Mouse (Mus musculus): ENCODE measurements at regions not wholly inside any gene's neighbourhood (a gene's known extent, or its start where the extent isn't known, plus 50 kb on each side); places are given as distances from the start of the nearest gene placed in this dataset.

GRCm38 (mm10) chr12:26071610-26072009, 343.4 kb downstream of the Rnf144a start:
- peak; percentile 82 for DNase-seq (ENCODE audit: low read depth, low spot score)

- DNase-seq (ENCODE audit: low read depth, low spot score) = no peak
These were observed 346.4 kb downstream of the Rnf144a start for GRCm38 (mm10) chr12:26068685-26069008.

DNA sequence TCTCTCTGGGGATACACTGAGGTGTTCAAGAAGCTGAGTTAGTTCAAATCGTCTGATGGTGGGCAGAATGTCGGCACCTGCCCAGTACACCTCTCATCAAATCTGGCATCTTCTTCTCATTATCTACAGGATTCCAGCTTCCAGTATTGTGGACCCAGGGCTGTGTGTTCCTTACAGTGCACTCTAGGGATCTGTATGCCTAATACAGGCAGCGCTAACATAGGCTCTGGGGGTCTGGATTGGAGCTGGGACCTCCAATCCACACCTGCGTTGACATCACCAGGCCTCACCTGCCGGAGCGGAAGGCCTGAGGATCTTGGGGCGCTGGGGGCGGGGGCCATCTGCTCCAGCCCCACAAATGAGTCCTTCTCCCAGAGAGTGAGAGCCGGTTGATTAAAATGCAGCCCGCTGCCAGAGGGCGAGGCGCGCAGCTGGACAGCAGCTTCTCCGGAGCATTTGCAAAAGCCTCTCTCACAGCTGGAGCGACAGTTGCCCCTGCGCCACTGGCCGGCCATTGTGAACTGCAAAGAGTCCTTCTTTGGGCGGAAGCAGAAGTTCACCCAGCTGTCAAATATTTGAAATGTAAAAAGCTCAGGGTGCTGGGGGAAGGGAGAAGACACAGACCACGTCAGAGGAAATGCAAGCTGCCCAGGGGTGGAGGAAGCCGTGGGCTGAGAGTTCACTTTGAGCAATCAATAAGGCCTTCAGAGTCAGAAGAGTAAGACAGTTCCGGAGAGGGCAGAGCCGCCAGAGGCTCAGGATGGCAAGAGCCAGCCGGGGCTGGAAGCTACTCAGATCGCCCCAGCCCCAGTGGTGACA, 347.0 kb downstream of the Rnf144a start:
- DNase-seq (ENCODE audit: low read depth, low spot score) = peak; percentile 53

GRCm38 (mm10) chr12:26060378-26060777, 354.7 kb downstream of the Rnf144a start:
- DNase-seq (ENCODE audit: low read depth, low spot score) = no peak

DNA sequence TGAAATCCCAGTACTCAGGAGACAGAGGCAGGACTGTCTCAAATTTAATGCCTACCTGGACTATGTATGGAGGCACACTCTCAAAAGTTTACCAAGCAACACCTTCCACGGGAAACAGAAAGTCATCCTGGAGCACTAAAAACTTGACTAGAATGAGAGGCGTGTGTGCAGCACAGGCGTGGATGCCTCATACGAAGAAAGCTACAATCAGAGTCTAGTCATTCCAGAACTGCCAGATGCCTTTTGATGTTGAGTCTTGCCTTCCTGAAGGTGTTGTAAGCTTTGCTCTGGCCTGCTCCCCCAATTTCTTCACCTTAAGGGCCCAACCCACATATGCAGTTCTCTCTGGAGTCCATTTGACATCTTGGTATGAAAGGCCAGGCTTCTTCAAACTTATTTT, 356.0 kb downstream of the Rnf144a start:
- DNase-seq (ENCODE audit: low read depth, low spot score) = no peak

GRCm38 (mm10) chr12:26057491-26058054, 357.5 kb downstream of the Rnf144a start:
- DNase-seq (ENCODE audit: low read depth, low spot score) = no peak

- no peak for DNase-seq (ENCODE audit: low read depth, low spot score)
These were observed 368.1 kb downstream of the Rnf144a start for GRCm38 (mm10) chr12:26046991-26047390.

DNA sequence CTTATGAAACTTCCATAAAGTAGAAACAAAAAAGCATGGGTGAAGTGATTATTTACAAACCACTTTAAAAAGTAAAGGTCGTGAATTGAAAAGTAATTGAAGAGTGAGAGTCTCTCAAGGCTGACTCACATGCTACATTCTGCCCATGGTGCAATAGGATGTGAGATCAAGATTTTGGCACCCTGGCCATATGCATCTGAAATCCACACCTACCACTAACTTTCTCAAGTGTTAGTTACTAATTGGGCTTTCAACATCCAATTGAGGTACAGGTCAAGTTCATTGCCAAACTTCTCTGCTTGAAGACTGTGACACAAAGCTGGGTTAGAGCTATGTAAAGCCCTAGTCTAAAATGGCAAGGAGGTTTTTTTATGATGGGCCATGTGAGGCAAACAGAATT, 369.7 kb downstream of the Rnf144a start:
- DNase-seq (ENCODE audit: low read depth, low spot score) = no peak

DNA sequence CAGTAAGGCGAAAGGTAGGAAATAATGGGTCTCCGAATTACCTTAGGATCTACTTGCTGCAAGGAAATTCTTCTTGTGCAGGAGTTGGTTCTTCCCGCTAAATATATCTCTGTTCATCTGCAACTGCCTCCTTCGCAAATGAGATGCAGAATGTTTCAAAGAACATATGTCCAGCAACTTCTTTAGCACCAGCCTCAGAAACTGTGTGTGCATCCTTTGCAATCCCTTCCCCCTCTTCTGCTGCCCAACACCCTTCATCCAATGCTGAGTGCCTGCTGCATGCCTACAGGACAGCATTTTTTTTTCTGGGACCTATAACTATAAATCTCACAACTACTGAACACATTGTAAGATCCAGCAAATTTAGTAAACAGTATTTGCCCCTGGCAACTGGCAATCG, 402.1 kb downstream of the Rnf144a start:
- no peak for DNase-seq (ENCODE audit: low read depth, low spot score)

- DNase-seq (ENCODE audit: low read depth, low spot score) = no peak
These were observed 421.0 kb downstream of the Rnf144a start for GRCm38 (mm10) chr12:25994063-25994462.

DNA sequence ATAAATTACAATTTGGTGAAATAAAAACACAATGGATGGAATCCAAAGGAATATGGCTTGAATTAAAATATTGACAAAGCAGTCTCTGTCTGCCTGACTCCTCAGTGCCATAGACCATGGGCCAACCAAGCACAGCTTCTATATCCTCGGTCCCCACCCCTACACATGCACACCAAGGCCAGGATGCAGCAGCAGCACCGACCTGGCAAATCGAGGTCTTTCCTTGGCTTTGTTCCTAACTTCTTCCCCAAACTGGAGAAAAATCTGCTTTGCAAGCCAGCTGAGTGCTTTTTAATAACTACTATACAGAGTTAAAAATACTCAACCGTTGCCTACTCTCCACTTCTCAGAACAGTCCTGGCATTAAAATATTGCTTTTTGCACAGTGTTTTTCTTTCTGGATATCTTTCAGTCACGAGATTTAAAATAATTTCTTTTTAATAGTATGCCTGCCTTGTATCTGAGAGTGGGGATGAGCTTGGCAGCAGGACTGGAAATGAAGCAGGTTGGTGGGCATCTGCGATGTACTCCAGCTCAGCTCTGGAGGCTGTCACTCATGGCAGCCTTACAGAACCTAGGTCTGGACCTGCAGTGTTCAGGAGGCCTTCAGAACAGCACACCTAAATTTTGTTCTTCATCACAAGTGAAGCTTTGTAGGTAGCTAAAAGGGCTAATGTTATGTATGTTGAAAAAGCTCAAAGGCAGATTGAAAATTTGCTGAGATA, 423.1 kb downstream of the Rnf144a start:
- DNase-seq (ENCODE audit: low read depth, low spot score) = no peak

GRCm38 (mm10) chr12:25982545-25982944, 432.5 kb downstream of the Rnf144a start:
- no peak for DNase-seq (ENCODE audit: low read depth, low spot score)

GRCm38 (mm10) chr12:25978335-25978734, 436.7 kb downstream of the Rnf144a start:
- DNase-seq (ENCODE audit: low read depth, low spot score) = no peak

DNA sequence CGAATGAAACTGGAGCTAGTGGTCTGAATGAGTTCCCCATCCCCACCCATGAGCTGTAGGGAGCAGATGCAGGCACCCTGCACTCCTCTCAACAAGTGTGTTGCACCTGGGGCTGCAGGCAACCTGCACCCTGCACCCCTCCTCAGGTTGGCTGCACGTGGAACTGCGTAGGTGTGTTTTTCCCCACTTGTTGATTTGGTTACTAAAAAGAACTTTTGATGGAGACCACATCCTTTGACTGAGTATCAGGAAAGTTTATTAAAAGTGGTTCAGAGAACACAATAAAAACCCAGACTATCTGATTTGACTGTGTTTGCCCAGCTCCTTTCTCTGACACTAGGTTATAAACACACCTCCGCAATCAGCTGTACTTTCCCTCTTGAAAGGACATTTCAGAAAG, 456.5 kb downstream of the Rnf144a start:
- no peak for DNase-seq (ENCODE audit: low read depth, low spot score)

GRCm38 (mm10) chr12:25957547-25957946, 457.5 kb downstream of the Rnf144a start:
- DNase-seq (ENCODE audit: low read depth, low spot score) = no peak

- DNase-seq (ENCODE audit: low read depth, low spot score) = no peak
These were observed 467.9 kb downstream of the Rnf144a start for GRCm38 (mm10) chr12:25947107-25947506.

- DNase-seq (ENCODE audit: low read depth, low spot score) = no peak
These were observed 468.9 kb downstream of the Rnf144a start for GRCm38 (mm10) chr12:25946121-25946520.

DNA sequence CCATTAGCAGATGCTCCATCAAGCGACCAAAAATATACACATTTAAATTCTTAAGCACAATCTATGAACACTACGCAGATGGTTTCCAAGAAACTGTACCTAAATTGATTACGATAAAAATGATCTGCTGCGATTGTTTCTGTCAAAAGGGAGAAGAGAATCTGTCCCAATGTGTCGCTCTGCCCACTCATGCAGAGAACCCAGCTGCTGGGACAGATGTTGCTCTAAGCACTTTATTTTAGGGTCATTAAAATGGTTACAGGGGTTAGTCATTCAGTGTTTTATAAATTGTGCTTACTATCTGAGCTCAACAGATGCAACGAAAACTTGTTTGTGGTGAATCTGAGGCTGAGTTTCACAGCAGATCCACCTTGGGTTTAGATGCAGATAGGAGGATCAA, 476.2 kb downstream of the Rnf144a start:
- no peak for DNase-seq (ENCODE audit: low read depth, low spot score)

DNA sequence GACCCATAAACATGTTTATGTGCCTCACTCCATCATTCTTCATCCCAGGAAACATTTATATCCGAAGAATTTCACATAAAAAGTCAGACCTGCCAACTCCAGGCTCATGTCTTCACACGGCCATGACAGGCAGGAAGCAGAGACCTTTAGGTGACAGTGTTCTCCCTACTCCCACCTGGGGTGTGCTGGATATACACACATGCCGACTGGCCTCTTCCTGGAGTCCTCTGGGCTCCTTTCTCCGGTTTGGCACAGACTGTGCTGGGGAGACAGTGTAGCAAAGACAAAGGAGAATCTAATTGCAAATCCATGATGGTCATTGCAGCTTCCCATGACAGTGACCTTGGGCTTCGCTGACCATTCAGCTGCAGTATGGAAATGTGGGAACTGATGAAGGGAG, 480.1 kb downstream of the Rnf144a start:
- no peak for DNase-seq (ENCODE audit: low read depth, low spot score)

GRCm38 (mm10) chr12:25934526-25934925, 480.5 kb downstream of the Rnf144a start:
- DNase-seq (ENCODE audit: low read depth, low spot score) = no peak

DNA sequence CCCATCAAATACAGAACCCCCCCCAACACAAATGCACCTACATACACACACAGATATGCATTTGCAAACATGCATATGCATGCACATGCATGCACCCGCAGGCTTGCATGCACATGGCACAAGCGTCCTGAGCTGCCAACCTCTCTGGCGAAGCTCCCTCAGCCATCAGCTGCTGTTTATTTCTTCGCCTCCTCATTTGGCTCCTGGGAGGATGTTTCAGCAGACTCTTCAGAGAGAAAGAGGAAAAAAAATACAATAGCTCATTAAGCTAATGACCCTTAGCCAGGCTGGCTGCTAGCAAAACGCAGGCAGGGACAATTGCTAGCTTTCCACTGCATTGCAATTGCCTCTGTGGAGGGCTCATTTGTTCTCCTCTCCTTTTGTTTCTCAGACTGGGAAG, 488.7 kb downstream of the Rnf144a start:
- no peak for DNase-seq (ENCODE audit: low read depth, low spot score)

- DNase-seq (ENCODE audit: low read depth, low spot score) = no peak
These were observed 490.5 kb downstream of the Rnf144a start for GRCm38 (mm10) chr12:25924526-25924925.

- no peak for DNase-seq (ENCODE audit: low read depth, low spot score)
These were observed 491.3 kb downstream of the Rnf144a start for GRCm38 (mm10) chr12:25923772-25924171.

Measured in mesoderm, embryonic 11.5 days (tissue).